ENCODE assay signal across 14 mouse cellular contexts in genomic region chr13:54345885-54346647, GRCm38 (mm10). TPM values are rescaled to one million over a fixed set of nuclear protein-coding genes. Genes with fewer than 3 reads are reported as not detected.
DNase-seq lines count a peak whose midpoint lies in the region; ATAC-seq and TF ChIP-seq lines count a peak whose summit lies in the region.
"Had no signal": no experiment of that assay in that cellular context is flagged by ENCODE, and none has a peak within 500 bp of the region (broad histone marks: within the 10 kb centered on the region; RNA-seq: fewer than 3 reads in every experiment).

No protein-coding gene starts in this region.

- H3K9me3 ChIP-seq in neural tube, embryonic 11.5 days (ENCODE audit: control insufficient read depth, low read length), result no peaks in the 10 kb centered on the region
- H3K9me3 ChIP-seq in embryonic facial prominence, embryonic 15.5 days (replicated peaks), result no peaks in the 10 kb centered on the region
- no peaks in the 10 kb centered on the region for H3K9me3 ChIP-seq in hindbrain, embryonic 14.5 days (ENCODE audit: control insufficient read depth, low read length)

- no peak for TF ChIP-seq POLR2A in myocyte (IDR thresholded peaks at IDR 0.05; ENCODE audit: insufficient read length, low read depth)

- H3K4me3 ChIP-seq in neural tube, embryonic 11.5 days (ENCODE audit: low read depth, low read length), result no peak overlapping the region
- no peak overlapping the region for H3K4me3 ChIP-seq in embryonic facial prominence, embryonic 15.5 days (replicated peaks)
- no peak overlapping the region for H3K4me3 ChIP-seq in hindbrain, embryonic 14.5 days (replicated peaks; ENCODE audit: low read length)
- no peak overlapping the region for H3K4me3 ChIP-seq in myocyte

- H3K79me2 ChIP-seq in myocyte (ENCODE audit: control insufficient read depth, insufficient read depth), result no peaks in the 10 kb centered on the region

- no peak overlapping the region for H3K4me2 ChIP-seq in neural tube, embryonic 11.5 days (ENCODE audit: low read depth)
- no peak overlapping the region for H3K4me2 ChIP-seq in embryonic facial prominence, embryonic 15.5 days (replicated peaks)
- no peak overlapping the region for H3K4me2 ChIP-seq in hindbrain, embryonic 14.5 days (replicated peaks)
- H3K4me2 ChIP-seq in myocyte (ENCODE audit: low read depth), result no peak overlapping the region
- H3K4me2 ChIP-seq: lung, embryonic 14.5 days had no signal

- H3K4me1 ChIP-seq in neural tube, embryonic 11.5 days (ENCODE audit: control insufficient read depth, insufficient read depth, low read length), result no peaks in the 10 kb centered on the region
- H3K4me1 ChIP-seq in embryonic facial prominence, embryonic 15.5 days, result no peaks in the 10 kb centered on the region
- H3K4me1 ChIP-seq in hindbrain, embryonic 14.5 days (replicated peaks; ENCODE audit: control insufficient read depth, insufficient read depth, low read length), result no peaks in the 10 kb centered on the region

- peak; percentile 58 for ATAC-seq in neural tube, embryonic 11.5 days (ENCODE audit: insufficient read depth, low FRiP score, low TSS enrichment)
- peak; percentile 69 for ATAC-seq in embryonic facial prominence, embryonic 15.5 days (ENCODE audit: insufficient number of reproducible peaks, low FRiP score, low TSS enrichment, low read depth)
- ATAC-seq in hindbrain, embryonic 14.5 days (ENCODE audit: low FRiP score), result peak; percentile 69; the same call in 1 of the 2 replicates
- ATAC-seq in activated CD4-positive, CD25-positive, alpha-beta regulatory T cell, adult 4 months, result no peak

- H3K9ac ChIP-seq in neural tube, embryonic 11.5 days (ENCODE audit: low read length), result no peak overlapping the region
- H3K9ac ChIP-seq in embryonic facial prominence, embryonic 15.5 days, result no peak overlapping the region
- no peak overlapping the region for H3K9ac ChIP-seq in hindbrain, embryonic 14.5 days
- H3K9ac ChIP-seq: lung, embryonic 14.5 days had no signal

- H3K27me3 ChIP-seq in neural tube, embryonic 11.5 days (ENCODE audit: control insufficient read depth, insufficient read depth, low read length), result no peaks in the 10 kb centered on the region
- H3K27me3 ChIP-seq in embryonic facial prominence, embryonic 15.5 days, result no peaks in the 10 kb centered on the region
- H3K27me3 ChIP-seq in hindbrain, embryonic 14.5 days (ENCODE audit: control insufficient read depth, insufficient read depth, low read length), result no peaks in the 10 kb centered on the region
- no peaks in the 10 kb centered on the region for H3K27me3 ChIP-seq in myocyte (ENCODE audit: control insufficient read depth, insufficient read depth, insufficient read length)

- 58% methylated on average over 15 of the region's 15 CpGs for WGBS in neural tube, embryonic 11.5 days
- 56% methylated on average over 15 of the region's 15 CpGs for WGBS in embryonic facial prominence, embryonic 15.5 days
- WGBS in hindbrain, embryonic 14.5 days, result 36% methylated on average over 15 of the region's 15 CpGs

- no peak overlapping the region for H3ac ChIP-seq in myocyte (ENCODE audit: control insufficient read depth, insufficient read length)

- DNase-seq in neural tube, embryonic 11.5 days (ENCODE audit: low spot score), result no peak
- DNase-seq in neural tube, embryonic 10.5 days (ENCODE audit: extremely low spot score, low spot score), result no peak
- DNase-seq in hindbrain, embryonic 14.5 days (ENCODE audit: low spot score), result no peak
- no peak for DNase-seq in spleen, adult 18-20 months
- DNase-seq in gastrocnemius, adult 18-20 months (ENCODE audit: low spot score), result no peak
- DNase-seq: gastrocnemius, postnatal 36 days; heart, postnatal 10 days; kidney, adult 9 months; layer of hippocampus, postnatal 36 days; lung, embryonic 14.5 days; thymus, adult 2 months had no signal

- H3K27ac ChIP-seq in neural tube, embryonic 11.5 days (ENCODE audit: low read depth, low read length), result no peak overlapping the region
- no peak overlapping the region for H3K27ac ChIP-seq in embryonic facial prominence, embryonic 15.5 days (replicated peaks)
- no peak overlapping the region for H3K27ac ChIP-seq in hindbrain, embryonic 14.5 days

- no peaks in the 10 kb centered on the region for H3K36me3 ChIP-seq in neural tube, embryonic 11.5 days (ENCODE audit: control insufficient read depth, insufficient read depth, low read length)
- H3K36me3 ChIP-seq in embryonic facial prominence, embryonic 15.5 days, result no peaks in the 10 kb centered on the region
- H3K36me3 ChIP-seq in hindbrain, embryonic 14.5 days (replicated peaks; ENCODE audit: control insufficient read depth, insufficient read depth), result no peaks in the 10 kb centered on the region
- H3K36me3 ChIP-seq in myocyte (ENCODE audit: control insufficient read depth, insufficient read depth), result no peaks in the 10 kb centered on the region

TF ChIP-seq in myocyte, 11 proteins besides CTCF, POLR2A, EP300 and RAD21:
- TF ChIP-seq MAX (IDR thresholded peaks at IDR 0.05; ENCODE audit: low read depth), result no peak
- no peak for TF ChIP-seq E2F4 (IDR thresholded peaks at IDR 0.05; ENCODE audit: insufficient read depth)
- TF ChIP-seq MYOG (IDR thresholded peaks at IDR 0.05; ENCODE audit: control insufficient read depth in 1 of 3, insufficient read depth in 1 of 3, insufficient read length in 2 of 3, low read depth in 2 of 3), result peak in 1 of 3 experiments; percentile 46
- TF ChIP-seq MYOD1 (IDR thresholded peaks at IDR 0.05; ENCODE audit: control insufficient read depth in 1 of 3, insufficient read length in 2 of 3, low read depth in 2 of 3), result peak in 2 of 3 experiments; percentile 84
- peak; percentile 31; the same call in 1 of the 2 replicates for TF ChIP-seq CEBPB (IDR thresholded peaks at IDR 0.05; ENCODE audit: insufficient read depth, poor library complexity, severe bottlenecking)

RNA-seq across cellular contexts. Expression of gene Cplx2, which starts 25.1 kb away (rescaled TPM):
- 11.2 and 11.7 TPM in 2 replicates for polyA plus RNA-seq in neural tube, embryonic 11.5 days (2014; fragmentation: Nextera tagmentation; extraction: Ambion mirVana)
- polyA plus RNA-seq in embryonic facial prominence, embryonic 15.5 days (2015; fragmentation: Nextera tagmentation; extraction: Ambion mirVana), result 7.7 and 8.2 TPM in 2 replicates
- polyA plus RNA-seq in hindbrain, embryonic 14.5 days (2014; fragmentation: Nextera tagmentation; extraction: Ambion mirVana), result 24.9 and 30.1 TPM in 2 replicates
- 5.2 TPM for polyA plus RNA-seq in myocyte (2012; fragmentation: generic; extraction: Trizol)
- not detected for polyA plus RNA-seq in activated CD4-positive, CD25-positive, alpha-beta regulatory T cell, adult 4 months (2017; shearing (Covaris generic))
- total RNA-seq in gastrocnemius, adult 18-20 months (2021), result under 1 TPM; 0.41 to 0.88 TPM
